Mouse (Mus musculus): ENCODE results near the gene Lin9.
"Not testable (repeated sequence)": the region's sequence is repeated elsewhere in the genome, so short reads cannot be mapped to it uniquely, and the experiment has no call there.

The Lin9 gene

DNA sequence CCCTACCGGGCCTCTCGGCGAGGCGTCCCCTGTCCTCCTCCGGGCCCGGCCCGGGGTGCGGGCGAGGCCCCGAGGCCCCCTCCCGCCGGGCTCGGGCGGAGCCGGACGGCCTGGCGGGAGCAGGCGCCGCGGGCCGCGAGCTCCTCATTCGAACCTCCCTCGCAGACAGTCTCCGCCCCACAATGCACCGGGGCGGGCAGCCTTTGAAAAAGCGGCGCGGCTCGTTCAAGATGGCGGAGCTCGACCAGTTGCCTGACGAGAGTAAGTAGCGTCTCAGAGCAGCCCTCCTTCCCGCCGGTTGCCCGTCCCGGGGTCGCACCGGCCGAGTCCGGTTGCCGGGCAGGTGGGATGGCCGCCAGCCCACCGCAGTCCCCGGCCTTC, at the start of gene Lin9:
Lin9 (plus strand) TSS at position 14 of the 381 bp plus-strand sequence.
- DNase-seq (ENCODE audit: low read depth, low spot score): peak; percentile 92

DNA sequence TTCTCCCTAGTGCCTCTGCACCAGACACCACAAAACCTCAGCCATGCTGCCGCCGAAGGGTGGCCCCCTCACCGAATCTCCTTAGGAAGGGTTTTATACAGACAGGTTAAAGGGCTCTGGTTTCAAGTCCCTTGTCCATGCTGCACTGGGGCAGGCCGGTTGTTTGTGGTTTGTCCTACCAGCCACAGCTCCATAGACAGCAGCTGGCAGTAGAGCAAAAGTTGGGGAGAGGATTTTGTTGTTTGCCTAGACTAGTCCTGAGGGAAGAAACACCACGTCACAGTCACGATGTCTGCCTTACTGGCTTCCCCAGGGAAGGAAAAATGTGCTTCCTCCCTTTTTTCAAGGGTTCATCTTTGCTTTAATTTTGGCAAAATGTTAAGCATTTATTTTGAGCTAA, 40.4 kb upstream of the Lin9 start:
- no peak for DNase-seq (ENCODE audit: low read depth, low spot score)

DNA sequence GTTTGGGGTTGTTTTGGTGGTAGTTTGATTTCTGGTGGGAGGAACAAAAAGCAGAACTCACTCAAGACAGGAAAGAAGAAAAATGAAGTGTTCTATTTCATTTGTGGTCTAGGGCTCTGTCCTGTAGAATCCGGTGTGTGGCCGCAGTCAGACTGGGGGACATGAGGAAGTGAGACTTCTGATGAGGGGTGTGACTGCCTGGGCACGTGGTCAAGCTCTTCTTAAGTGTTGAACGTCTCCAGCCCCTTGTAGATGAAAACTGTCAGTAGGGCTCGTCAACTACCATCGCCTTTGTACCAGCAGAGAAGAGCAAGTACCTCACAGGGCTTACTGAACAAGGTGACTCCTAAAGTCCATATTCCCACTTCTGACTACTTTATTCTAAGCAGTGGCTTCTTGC, 39.1 kb upstream of the Lin9 start:
- DNase-seq (ENCODE audit: low read depth, low spot score): no peak

DNA sequence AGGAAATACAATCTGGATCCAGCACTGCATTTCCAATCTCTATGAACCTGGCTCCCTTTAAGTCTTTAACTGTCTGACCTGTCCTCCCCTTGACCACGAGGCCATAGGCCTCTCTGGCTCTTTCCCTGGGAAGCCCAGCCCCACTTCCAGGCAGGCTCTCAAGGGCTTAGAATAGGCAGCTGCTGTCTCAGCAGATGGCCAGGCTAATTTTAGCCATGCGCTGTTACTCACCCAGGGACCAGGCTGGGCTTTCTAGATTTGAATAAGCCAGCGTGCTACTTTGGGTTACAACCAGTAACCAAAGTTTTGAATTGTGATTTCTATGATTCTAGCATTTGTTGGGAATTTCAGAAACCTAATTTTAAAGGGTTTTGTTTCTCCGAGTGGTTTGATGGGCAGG, 36.4 kb upstream of the Lin9 start:
- no peak for DNase-seq (ENCODE audit: low read depth, low spot score)

DNA sequence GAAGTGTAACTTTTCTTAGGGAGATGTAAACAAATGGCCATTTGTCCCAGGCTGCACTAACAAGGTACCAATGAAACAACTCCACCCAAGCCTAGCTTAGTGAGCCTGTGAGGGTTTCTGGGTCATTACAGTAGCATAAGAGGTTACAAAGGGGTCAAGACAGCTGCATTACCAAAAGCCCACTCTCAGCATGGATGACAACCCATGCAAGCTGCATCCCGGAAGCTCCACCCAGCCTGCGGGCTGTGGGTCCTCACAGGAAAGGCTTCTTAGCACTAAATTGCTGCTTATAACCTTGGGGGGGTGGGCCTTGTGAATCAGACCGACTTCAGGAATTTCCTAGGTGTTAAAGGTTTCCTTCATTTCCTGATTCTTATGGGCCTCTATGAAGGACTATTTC, 34.8 kb upstream of the Lin9 start:
- DNase-seq (ENCODE audit: low read depth, low spot score): no peak

DNA sequence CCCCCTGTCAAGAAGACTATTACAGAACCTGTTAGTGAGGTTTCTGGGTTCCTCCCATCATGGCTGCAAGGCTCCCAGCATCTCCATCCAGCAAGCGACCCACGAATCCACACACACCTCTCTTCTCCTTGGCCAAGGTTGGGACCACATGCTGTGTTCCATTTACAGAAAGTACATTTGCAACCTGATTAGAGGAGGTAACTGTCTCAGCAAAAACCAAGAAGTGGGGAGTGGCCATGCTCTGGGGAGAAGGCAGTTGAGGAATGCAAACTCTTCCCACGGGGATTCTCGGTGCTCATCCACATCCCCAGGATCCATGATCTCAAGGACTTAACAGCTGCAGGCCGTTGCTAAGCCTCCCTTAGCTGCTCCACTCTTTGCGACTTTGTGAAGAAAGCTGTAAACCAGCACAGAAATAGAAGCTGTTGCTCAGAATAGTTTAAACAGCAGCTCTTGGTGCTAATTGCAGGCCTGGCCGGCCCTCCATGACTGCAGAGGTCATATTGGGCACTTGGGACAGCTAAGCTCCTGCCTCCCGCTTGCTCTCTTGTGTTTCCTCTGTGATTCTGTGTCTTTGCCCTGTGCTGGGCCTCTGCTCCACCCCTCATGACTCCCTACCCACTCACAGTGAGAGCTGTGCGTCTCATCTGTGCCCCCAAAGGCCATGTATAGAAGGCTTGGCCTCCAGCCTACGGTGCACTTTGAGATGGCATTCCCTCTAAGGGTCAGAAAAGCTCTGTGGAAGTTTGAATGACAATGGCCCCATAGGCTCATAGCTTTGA, 34.0 kb upstream of the Lin9 start:
- no peak for DNase-seq (ENCODE audit: low read depth, low spot score)

DNA sequence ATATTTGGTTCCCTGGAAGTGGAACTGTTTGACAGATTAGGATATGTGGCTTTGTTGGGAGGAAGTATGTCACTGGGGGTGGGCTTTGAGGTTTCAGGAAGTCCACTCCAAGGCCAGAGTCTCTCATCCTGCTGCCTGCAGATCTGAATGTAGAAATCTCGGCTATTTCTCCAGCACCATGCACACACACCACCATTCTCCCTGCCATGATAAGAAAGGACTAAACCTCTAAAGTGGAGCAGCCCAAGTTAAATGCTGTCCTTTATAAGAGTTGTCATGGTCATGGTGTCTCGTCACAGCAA, 33.4 kb upstream of the Lin9 start:
- DNase-seq (ENCODE audit: low read depth, low spot score): no peak

DNA sequence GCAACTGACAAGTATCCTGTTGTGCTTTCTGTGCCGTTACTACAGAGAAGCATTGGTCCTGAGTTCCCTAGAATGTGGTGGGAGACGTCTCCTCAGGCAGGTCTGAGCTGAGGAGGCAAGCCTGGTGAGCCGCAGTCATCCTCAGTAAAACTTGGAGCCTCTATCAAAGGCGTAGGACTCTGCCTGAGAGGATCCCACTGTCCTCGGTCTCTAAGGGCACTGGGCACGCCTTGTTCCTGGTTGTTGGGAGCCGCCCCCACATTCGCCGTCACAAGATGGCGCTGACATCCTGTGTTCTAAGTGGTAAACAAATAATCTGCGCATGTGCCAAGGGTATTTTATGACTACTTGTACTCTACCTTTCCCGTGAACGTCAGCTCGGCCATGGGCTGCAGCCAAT, 29.1 kb upstream of the Lin9 start:
- DNase-seq (ENCODE audit: low read depth, low spot score): not testable (repeated sequence)

DNA sequence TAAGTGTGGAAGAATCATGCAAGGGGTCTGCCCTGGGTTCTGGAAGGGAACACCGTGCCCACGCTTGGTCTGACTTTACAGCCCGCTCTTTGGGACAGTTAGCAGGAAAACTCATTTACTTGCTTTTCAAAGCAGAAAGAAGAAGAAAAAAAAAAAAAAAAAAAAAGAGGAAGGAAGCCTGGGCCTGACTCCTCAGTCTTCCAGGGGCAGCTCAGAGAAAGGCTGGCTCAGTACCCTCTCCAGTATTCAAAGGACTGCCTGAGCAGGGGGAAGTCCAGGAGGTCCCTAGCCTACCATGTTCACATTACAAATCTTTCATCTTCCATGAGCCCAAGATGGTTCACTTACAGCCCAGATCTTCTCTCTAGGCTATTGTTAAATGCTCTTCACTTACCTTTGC, 24.2 kb upstream of the Lin9 start:
- DNase-seq (ENCODE audit: low read depth, low spot score): no peak

DNA sequence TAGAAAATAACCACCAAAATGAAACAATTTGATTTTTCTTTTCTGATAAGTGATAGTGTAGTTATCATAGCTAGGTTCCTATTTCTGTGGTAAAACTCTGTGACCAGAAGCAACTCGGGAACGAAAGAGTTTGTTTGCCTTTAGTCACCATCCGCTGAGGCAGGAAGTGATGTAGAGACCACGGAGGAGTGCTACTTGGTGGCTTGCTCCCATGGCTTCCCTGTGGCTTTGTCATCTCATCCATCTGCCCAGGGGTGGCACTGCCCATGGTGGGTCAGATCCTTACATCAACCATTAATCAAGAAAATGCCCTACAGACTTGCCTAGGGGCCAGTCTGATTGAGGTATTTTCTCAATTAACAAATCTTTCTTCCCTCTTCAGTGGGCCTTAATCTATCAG, 18.6 kb upstream of the Lin9 start:
- DNase-seq (ENCODE audit: low read depth, low spot score): no peak

DNA sequence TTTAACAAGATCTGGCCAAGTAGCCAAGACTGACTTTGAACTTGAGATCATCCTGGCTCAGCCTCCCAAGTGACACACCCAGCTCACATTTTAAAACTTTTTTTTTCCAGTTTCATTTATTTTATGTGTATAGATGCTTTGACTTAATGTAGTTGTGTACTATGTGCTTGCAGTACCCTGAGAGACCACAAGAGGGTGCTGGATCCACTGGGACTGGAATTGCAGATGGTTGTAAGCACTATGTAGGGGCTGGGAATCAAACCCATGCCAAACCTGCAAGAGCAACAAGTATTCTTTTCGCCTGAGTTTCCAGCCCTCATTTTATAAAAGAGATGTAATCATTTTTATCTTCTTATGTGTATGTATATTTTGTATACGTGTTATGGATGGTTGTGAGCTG, 17.0 kb upstream of the Lin9 start:
- DNase-seq (ENCODE audit: low read depth, low spot score): no peak

DNA sequence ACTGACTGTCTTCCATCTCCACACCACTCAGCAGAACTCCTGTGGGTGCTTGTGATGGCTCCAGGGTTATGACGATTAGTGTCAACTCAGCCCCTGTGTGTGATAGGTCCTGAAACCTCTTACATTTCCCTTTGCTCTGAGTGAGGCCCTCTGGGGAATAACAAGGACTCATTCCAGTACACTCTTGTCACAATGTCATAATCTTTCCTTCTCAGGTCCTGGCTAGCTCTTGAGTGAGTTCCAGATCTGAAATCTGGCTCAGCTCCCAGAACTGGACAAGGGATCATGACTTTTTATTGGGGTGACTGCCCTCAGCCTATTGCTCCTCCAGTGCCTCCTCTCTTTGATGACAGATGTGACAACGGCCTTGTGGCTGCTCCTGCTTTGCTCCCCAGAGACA, 14.8 kb upstream of the Lin9 start:
- no peak for DNase-seq (ENCODE audit: low read depth, low spot score)

DNA sequence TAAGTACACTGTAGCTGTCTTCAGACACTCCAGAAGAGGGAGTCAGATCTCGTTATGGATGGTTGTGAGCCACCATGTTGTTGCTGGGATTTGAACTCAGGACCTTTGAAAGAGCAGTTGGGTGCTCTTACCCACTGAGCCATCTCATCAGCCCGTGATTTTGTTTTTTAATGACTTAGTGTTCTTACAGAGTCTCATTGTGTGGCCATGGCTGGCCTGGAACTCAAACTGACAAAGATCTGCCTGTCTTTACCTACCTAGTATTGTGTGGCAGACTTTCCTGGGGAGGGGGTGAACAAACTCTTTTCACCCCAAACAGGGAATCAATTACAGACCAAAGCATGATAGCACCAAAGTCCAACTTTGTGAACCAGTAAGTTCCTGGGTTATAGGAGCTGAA, 3.2 kb upstream of the Lin9 start:
- not testable (repeated sequence) for DNase-seq (ENCODE audit: low read depth, low spot score)

DNA sequence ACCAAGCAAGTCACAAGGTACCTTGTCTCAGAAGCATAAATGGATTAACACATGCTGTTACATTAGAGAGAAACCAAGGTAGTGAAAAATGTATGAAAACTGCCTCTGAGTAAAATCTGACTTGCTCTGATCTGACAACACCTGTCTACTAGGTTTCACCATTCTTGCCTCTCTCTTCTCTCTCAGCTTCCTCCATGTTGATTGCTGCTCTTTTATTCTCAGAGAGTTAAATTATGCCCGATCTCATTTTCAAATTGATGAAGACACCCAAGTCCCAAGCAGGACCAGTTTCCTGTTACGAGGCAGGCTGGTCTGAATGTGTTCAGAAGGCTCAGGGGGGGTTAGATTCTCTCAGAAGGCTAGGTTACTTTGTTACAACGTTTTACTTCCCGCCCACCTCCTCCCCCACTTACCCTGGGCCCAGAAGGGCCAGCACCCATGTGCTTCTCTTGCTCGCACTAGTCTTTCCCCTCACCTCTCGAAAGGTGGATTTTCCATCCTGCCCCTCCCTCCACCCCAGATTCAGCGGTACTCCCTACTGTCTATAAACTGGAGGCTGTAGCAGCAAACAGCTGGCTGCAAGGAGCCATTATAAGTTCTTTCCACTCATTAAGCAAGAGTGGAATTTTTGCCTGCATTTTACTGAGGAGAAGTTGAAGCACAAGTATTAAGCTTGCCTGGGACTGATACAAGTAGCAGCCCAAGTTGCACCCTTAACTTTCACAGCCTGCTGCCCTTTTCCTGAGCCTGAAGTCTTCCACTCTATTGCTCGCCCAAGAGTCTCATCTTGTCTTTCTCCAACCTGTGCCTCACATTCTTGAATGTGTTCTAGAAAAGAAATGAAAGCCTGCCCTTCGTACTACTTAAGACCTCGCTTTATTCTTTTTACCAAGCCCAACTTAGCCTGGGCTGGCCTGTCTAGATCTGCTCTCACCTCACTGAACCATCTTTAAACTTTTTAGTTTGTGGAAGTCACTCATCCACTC, 1.2 kb upstream of the Lin9 start:
- no peak for DNase-seq (ENCODE audit: low read depth, low spot score)

DNA sequence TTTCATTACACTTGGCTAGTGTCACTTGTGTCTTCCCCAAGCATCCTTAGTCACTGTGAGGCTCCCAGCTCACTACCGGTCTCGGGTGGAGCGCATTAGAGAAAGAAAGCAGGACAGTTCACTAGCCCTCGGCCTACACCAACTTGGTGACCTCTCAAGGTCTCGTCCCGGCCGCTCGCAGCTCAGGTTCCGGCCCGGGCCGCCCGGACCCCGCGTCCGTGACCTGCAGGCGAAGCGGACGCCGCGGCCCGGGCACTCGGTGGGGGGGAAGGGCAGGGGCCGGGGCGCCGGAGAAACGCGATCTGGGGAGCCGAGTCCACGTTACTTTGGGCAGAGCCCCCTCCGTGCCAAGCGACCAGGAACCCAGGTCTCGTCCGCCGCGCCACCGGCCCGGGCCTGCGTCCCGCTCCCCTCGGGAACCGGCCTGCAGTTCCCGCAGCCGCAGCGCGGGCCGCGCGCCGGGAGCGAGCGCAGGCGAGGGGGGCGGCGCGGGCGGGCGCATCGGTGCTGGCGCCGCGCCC, 285 bp upstream of the Lin9 start:
- peak; percentile 48 for DNase-seq (ENCODE audit: low read depth, low spot score)

DNA sequence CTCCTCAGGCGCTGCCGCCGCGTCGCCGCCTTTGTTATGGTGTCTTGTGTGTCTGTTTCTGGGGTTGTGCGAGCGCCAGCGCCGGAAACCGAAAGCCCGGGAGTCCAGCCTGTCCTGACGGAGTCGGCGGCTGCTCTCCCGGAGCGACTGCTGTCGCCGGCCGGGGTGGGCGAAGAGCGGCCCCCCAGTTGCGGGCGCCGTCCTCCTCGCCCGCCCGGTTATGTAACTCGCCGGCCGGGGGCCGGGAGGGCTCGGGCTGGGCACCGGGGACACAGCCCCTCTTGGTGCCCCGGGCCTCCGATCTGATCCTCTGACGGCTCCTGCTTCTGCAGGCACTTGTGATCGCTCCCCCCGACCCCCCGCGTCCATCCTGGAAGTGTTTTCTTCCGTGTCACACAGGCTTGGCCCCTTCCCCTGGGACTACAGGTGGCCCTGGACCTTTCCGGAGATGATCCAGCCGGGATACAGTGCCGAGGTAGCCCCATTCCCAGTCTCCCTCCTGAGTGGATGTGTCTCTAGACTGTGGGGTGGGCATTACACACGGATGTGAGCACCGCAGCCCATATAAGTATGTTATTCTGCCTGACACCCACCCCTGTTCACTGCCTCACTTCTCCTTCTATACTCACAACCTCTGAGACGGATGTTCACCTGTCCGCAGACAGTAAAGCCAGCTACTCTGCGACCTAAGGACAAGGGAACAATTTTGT, 723 bp downstream of the Lin9 start:
- peak; percentile 53 for DNase-seq (ENCODE audit: low read depth, low spot score)

DNA sequence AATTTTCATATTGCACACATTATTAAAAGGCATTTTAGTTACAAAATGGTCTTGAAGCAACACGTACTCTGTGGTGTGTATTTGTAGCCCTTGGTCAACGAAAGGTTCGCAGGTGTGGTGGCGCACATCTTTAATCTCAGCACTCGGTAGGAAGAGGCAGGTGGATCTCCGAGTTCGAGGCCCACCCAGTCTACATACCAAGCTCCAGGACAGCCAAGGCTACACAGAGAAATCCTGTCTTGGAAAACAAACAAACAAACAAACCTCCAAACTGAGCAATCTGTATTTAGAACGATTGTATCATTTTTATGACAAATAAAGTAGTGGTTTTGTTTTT, 1.2 kb downstream of the Lin9 start:
- no peak for DNase-seq (ENCODE audit: low read depth, low spot score)

DNA sequence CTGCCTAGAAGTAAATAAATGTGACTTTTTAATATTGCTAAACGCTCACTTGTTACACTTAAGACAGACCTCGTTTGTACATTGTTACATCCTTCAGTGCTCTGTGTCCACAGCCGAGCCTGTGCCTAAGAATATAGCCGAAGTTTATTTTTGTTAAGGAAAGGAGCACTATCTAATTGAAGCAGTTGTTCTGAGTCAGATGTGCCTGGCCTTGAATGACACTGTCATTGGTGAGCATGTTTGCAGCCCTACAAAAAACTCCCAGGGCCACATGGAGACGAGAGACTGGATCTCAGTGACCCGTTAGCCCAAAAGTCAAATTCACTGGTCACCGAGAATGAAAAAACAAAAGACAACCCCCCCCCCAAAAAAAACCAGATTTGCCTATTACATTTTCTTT, 50.3 kb downstream of the Lin9 start:
- DNase-seq (ENCODE audit: low read depth, low spot score): no peak

DNA sequence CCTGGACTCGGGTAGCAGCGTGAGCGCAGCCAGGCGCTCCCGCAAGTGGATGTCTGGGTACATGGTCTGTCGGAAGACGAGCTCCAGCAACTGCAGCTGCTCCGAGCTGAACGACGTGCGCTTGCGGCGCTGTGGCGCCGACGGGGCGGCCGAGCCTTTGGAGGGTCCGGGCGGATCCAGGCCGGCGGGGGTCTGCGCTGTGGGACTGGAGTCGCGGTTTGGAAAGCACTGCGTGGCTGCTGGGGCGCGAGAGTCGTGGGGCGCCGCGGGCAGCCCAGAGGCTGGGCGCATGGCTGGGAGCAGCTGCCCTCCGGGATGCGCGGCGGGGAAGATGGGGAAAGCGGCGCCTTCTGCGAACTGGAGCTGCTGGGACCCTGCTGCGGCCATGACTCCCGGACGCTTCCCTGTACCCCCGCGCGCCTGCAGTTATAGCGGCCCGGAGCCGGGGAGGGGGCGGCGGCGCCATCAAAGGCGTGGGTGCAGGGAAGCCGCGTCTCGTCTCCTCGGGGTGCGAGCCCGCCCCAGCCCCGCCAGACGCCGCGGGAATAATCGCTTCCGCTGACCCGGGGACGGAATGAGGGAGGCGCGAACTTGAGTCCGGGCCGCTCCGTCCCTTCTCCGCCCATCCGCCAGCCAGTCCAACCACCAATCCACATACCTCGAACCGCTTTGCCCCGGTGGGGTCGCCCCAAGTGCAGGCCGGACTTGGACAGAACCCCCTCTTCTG, 55.8 kb downstream of the Lin9 start, which contains the start of gene Mixl1:
Mixl1 (minus strand) TSS at position 409 of the 727 bp plus-strand sequence.
- DNase-seq (ENCODE audit: low read depth, low spot score): peak; percentile 54

DNA sequence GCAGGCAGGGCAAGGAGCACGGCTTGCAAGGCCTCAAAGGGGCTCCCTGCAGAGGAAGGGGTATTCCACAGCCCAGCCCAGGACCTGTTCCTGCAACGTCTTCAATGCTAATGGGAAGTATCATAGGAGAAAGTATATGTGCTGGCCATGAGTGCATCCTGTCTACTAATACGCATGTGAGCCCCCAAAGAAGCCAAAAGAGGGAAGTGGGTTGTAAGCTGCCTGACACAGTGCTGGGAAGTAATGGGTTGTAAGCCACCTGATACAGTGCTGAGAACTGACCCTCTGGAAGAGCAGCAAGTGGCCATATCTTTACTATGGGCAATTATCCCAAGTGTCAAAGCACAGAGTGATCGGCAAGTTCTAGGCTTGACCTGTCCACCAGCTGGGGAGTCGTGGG, 57.1 kb downstream of the Lin9 start:
- DNase-seq (ENCODE audit: low read depth, low spot score): no peak

DNA sequence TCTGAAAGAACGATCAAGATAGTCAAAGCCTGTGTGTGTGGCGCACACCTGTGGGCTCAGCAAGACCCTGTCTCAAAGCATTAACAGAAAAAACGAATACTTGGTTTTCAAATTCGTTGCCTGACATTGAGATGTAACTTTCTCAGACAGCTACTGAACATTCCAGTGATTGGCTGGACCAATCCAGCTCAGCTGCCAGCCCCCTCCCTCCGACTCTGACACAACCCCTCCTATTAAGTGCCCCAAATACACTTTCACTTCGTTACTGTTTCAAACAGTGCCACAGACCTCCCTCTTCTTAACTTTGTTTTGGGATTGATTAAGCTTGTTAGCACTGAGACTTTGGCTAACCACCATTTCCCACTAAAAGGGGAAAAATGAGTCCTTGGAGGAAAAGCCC, 62.5 kb downstream of the Lin9 start:
- DNase-seq (ENCODE audit: low read depth, low spot score): no peak

DNA sequence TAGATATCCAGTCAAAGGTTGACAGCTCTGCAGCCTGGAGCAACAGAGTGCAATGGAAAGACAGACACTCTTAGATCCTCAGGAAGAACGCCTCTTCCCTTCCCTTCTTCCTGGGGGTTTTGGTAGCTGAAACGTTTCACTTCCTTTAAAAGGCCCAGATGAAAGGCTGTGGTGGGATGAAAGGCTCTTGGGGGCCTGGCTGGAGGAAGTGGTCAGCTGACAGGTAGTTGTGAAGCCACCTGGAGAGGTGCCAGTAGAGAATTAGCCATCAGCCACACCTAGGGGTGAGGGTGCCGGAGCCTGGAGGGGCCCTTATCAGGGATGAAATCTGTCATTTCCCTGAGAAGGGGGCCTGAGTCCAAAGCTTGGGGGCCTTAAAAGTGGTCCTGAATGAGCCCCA, 66.4 kb downstream of the Lin9 start:
- DNase-seq (ENCODE audit: low read depth, low spot score): no peak
